Mouse (Mus musculus) thymus, postnatal 36 days (tissue): ENCODE measurements around the gene Cdc42bpa.

ENCODE experiments used
- DNase-seq, 2 experiments: peaks; one replicate each; pipeline ENCODE4 v3.0.0; 2022; ENCODE audit warnings: mixed read lengths in 2 of 2

Cdc42bpa gene

DNA sequence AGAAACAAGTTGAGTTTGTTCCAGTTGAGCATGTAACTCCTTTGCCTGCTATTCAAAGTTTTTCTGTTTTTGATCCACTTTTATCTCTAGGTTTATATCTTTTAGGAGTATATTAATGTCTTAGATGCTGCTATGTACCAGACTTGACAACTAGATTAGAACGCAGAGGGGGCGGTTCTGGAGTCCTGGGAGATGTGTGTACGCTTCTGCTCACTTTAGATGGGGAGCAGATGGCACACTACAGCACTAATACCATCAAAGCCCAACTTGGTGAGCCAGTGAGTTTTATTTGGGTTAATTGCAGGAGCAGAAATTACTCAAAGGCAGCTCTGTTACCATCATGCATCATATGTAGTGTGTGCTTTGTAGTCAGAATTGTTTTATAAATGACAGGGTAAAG lies 77.2 kb downstream of the Cdc42bpa start:
- DNase-seq, result no peak

GRCm38 (mm10) chr1:180044160-180044559 lies 83.9 kb downstream of the Cdc42bpa start:
- DNase-seq, result no peak

DNA sequence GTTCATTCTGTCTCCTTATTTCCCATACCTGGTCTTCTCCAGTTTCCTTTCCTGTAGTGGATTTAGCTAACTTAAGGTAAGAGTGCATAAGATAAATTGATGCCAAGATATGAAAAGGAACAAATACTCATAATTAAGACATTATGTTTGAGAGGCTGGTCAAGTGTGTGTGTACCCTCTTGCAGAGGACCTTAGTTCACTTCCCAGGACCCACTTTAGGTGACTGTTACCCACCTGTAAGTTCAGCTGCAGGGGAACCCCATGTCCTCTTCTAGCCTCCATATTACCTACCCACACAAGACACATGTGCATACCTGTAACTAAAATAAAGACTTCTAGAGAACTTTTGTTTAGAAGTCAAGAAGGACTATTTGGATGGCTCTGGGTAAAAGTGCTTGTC lies 84.9 kb downstream of the Cdc42bpa start:
- no peak for DNase-seq

GRCm38 (mm10) chr1:180089176-180089575 lies 128.9 kb downstream of the Cdc42bpa start:
- DNase-seq, result no peak

DNA sequence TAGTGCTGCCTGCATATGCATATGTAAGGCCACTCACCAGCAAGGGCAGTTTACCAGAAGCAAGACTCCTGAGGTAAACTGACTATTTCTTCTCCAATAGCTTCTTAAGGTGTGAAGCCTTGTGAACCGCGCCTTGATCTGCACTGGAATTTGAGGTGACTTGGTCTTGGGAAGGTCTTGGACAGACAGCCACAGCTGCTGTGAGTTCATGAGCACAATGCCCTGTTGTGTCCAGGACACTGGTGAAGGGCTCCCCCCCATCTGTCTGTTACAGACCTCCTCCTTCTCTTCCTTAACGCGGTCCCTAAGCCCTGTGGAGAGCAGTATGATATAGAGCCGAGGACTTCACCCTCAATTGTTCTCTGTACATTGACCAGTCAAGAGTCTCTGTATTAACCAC lies 138.2 kb downstream of the Cdc42bpa start:
- DNase-seq, result no peak

GRCm38 (mm10) chr1:180104567-180104966 lies 144.3 kb downstream of the Cdc42bpa start:
- no peak for DNase-seq

GRCm38 (mm10) chr1:180109050-180109449 lies 148.8 kb downstream of the Cdc42bpa start:
- no peak for DNase-seq

- peak; percentile 14 to 21 for DNase-seq
Observed at GRCm38 (mm10) chr1:180116525-180116924, 156.3 kb downstream of the Cdc42bpa start.

DNA sequence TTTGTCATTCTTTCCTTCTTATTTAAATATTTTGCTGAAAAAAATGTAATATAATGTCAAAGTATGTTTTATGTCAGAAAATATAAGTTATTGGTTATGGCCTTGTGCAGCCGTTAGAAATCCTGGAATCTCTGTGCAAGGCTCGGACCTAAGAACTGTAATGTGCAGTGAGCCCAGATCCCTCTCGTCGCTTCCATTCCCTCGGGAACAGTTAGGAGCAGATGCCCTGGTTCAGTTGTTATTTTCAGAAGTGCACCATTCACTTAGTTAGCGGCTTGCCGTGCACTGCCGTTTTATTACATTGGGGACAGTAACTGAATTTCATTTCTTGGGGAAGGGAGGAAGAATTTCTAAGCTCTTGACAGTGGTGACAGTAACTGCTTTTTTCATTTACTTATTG lies 158.0 kb downstream of the Cdc42bpa start:
- no peak for DNase-seq

GRCm38 (mm10) chr1:180128077-180128792 lies 168.0 kb downstream of the Cdc42bpa start:
- no peak for DNase-seq

- no peak for DNase-seq
Observed at GRCm38 (mm10) chr1:180131402-180131801, 171.1 kb downstream of the Cdc42bpa start.

DNA sequence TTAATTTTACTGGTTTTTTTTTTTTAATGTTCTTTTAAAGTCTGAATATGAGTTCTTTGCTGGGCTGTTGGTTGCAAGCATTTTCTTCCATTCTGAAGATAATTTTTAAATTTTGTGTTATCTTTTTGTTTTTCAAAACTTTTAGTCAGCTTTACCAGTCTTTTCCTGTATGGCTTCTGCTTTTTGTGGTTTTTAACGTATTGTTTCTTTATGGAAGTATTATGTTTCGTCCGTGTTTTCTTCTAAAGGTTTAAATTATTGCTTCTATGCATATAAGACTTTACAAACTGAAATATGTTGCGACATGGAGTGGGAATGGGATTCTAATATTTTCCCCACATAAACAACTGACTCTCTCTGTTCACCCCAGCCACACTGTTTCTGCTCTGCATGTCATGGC lies 171.9 kb downstream of the Cdc42bpa start:
- DNase-seq, result no peak

DNA sequence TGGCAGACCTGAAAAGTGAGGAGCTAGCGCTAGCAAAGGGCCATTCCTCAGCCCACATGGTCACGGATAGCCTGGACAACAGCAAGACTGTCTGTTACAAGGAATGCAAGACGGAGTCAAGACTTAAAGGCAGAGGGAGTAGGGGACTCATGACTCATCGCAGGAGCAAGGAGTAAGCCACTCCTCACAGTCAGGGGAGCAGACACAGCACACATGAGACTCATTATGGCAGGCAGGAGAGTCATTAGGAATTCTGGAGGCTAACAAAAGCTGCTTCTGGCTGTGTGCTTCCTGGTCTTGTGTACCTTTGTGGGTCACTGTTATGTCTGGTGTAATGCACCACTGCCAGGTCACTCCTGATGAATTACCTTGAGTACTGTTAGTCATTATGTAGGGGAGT lies 178.9 kb downstream of the Cdc42bpa start:
- DNase-seq, result no peak

DNA sequence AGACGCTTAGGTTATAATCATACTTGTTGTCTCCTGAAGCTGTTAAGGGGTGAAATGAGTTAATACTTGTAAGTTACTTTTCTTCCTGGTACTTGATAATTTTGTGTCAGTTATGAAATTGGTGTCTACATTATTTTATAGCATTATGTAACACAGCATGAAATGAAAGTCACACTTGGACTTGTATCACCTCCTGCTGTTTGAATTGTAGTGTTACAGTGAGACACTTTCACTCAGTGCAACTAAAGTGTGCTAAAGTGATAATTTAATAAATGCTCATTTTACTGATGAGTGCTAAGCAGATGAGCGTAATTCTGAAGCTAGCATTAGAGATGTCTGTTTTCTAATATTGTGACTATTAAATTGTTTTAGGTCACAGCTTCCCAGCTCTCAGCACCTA lies 180.7 kb downstream of the Cdc42bpa start:
- DNase-seq, result no peak

DNA sequence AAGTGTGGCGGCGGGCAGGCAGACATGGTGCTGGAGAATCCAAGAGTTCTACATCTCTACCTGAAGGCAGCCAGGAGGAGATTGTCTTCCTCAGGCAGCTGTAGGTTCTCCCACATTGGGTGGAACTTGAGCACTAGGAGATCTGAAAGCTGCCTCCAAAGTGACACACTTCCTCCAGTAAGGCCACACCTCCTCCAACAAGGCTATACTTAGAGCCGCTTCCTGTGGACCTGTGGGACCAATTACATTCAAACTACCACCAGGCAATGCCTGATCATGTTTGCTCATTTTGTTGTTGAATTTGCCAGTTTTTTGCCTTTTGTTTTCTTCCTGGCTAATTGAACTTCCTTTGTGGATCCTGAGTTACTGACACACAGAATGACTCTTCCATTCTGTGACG lies 187.8 kb downstream of the Cdc42bpa start:
- no peak for DNase-seq

DNA sequence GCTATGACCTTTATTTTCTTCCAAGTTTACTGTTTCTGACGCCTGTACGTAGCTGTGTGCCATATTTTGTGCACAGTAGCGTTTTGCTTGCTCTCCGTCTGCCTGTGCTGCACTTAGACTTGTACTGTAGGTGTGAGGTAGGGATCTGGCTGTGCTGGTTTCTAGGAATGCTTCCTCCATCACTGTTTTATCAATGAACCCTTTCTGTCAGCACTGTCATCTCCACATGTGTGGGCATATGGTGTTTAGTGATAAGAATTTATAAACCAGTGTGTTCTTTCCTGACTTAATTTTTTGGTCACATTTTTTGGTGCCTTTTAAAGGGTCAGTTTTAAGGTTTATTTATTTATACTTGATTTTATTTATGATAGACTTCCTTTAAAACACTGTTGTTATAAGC lies 188.3 kb downstream of the Cdc42bpa start:
- DNase-seq, result no peak

DNA sequence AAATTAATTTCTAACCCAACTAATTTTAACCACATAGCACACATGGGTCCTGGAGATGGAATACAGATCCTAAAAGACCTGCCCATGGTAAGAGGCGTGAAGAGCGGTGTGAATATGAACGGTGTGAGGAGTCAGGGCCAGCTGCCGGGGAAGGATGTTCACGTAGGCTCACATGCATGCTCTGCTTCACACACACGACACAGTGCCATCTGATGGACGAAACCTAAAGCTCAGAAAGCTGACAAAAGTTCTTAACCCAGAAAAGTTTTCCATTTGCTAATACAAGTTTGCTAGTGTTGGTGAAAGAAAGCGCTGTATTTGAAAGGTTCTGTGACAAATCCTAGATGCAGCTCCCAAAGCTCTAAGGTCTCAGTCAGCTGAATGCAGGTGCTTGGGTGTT lies 190.9 kb downstream of the Cdc42bpa start:
- no peak for DNase-seq

GRCm38 (mm10) chr1:180158648-180159047 lies 198.4 kb downstream of the Cdc42bpa start:
- DNase-seq, result no peak

DNA sequence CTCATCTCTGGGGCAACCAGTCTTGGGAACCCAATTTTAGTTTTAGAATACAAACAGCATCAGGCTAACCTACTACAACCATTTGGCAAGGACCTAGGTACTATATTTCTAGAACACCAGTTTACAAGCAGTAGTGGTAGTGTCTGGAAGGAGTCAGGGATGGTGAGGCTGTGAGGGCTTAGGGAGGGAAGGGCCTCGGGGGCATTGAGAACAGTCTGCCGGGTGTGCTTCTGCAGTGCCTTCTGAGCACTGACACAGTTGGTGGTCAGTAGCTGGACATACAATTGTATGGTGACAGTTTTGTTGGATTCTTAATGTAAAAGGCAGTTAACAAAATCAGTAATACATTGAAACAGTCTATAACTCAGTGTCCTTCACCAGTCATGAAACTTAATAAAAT lies 200.3 kb downstream of the Cdc42bpa start:
- no peak for DNase-seq

- DNase-seq, result no peak
Observed at GRCm38 (mm10) chr1:180161160-180161559, 200.9 kb downstream of the Cdc42bpa start.

DNA sequence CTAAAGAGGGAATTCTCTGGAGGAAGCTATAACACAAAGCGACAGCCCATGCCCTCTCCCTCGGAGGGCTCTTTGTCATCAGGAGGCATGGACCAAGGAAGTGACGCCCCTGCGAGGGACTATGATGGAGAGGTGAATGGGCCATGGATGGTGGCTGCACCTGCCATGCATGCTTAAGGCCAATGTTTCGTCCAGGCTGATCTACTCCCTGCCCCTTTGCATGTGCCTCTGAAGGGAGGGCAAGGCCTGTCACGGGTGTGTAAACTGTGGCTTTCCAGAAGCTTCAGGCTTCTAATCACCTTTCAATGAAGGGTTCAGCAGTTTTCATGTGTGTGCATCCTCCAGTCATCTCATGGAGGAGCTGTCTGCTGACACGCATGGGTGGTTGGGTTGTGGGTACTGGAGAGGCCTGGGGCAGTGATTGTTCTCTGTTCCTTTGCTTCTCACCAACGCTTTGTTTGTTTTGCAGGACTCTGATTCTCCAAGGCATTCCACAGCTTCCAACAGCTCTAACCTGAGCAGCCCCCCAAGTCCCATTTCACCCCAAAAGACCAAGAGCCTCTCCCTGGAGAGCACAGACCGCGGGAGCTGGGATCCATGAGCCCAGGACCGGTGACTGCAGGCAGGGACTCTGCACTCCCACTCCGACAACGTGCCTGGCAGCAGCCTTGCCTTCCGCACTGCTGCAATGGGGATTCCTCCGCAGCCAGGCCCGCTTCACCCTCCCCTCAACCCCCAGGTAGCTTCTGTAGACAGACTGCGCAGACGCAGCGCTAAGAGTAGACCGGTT lies 201.5 kb downstream of the Cdc42bpa start:
- no peak for DNase-seq

- DNase-seq, result no peak
Observed at GRCm38 (mm10) chr1:180162986-180163385, 202.7 kb downstream of the Cdc42bpa start.

- no peak for DNase-seq
Observed at GRCm38 (mm10) chr1:180166533-180166932, 206.3 kb downstream of the Cdc42bpa start.

DNA sequence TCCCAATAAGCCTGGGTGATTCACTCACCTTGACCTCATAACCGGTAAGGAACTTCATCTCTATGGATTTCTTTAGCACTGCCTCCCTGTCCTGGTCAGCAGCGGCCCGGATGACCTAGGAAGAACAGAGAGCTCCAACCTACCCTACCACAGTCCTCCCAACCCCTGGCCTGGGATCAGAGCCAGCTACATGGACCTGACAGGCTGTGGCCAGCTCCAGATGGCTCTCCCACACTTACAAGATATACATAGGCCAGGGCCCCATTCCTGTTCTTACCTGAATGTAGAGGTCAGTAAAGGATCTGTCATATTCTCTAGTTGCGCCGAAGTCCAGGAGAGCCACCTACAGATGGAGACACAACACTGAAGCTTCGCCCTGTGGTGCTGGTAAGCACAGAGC lies 208.0 kb downstream of the Cdc42bpa start:
- no peak for DNase-seq
